Mouse (Mus musculus) bone marrow macrophage, adult 2 months (primary cell): Measurements from ENCODE around the gene Gm9732.
"Not testable (repeated sequence)": the region's sequence is repeated elsewhere in the genome, so short reads cannot be mapped to it uniquely, and the experiment has no call there.

Experiments
- CTCF ChIP-seq: IDR thresholded peaks from 2 replicates; pipeline ENCODE4 v1.5.1; 2012; ENCODE audit warnings: low read depth, mild to moderate bottlenecking, low read length, moderate library complexity
- POLR2A ChIP-seq: IDR thresholded peaks from 2 replicates; pipeline ENCODE4 v1.6.1; 2012; ENCODE audit warnings: mild to moderate bottlenecking, low read depth, low read length, borderline replicate concordance

- TF ChIP-seq CTCF, POLR2A: not testable (repeated sequence)
Observed at GRCm38 (mm10) chr14:43268521-43269084, 6.2 kb upstream of the Gm9732 start.
